Mouse (Mus musculus): Measurements from ENCODE around the gene H2-DMb1.

Gene H2-DMb1

GRCm38 (mm10) chr17:34188986-34189385 is 36.1 kb downstream of the H2-DMb1 start:
- DNase-seq (ENCODE audit: extremely low spot score, low spot score): no peak

- DNase-seq (ENCODE audit: extremely low spot score, low spot score): no peak
Observed at GRCm38 (mm10) chr17:34192852-34193251, 40.0 kb downstream of the H2-DMb1 start.

DNA sequence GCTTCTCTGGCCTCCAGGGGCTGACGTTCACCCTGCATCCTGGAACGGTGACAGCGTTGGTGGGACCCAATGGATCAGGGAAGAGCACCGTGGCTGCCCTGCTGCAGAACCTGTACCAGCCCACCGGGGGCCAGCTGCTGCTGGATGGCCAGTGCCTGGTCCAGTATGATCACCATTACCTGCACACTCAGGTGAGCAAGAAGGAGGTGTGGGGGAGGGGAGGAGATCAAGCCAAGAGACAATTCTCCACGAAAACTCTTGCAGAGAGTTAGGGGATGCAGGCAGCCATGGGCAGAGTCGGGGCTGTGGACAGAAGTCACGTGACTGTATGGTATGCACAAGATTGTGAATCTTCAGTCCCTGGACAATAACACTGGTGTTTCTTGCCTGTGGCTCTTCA is 40.6 kb downstream of the H2-DMb1 start:
- no peak for DNase-seq (ENCODE audit: extremely low spot score, low spot score)

DNA sequence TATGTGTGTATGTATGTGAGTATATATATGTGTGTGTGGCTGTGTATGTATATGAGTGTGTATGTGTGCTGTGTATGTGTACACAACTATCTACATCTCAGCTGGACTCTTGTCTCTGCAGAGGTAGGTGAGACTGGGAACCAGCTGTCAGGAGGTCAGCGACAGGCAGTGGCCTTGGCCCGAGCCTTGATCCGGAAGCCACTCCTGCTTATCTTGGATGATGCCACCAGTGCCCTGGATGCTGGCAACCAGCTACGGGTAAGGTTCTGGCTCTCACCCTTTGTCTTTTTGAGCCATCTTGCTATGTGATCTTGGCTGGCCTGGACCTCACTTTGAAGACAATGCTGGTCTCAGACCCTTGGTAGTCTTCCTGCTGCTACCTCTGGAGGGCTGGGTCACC is 41.9 kb downstream of the H2-DMb1 start:
- DNase-seq (ENCODE audit: extremely low spot score, low spot score): no peak

GRCm38 (mm10) chr17:34196491-34196890 is 43.6 kb downstream of the H2-DMb1 start:
- DNase-seq (ENCODE audit: extremely low spot score, low spot score): no peak

DNA sequence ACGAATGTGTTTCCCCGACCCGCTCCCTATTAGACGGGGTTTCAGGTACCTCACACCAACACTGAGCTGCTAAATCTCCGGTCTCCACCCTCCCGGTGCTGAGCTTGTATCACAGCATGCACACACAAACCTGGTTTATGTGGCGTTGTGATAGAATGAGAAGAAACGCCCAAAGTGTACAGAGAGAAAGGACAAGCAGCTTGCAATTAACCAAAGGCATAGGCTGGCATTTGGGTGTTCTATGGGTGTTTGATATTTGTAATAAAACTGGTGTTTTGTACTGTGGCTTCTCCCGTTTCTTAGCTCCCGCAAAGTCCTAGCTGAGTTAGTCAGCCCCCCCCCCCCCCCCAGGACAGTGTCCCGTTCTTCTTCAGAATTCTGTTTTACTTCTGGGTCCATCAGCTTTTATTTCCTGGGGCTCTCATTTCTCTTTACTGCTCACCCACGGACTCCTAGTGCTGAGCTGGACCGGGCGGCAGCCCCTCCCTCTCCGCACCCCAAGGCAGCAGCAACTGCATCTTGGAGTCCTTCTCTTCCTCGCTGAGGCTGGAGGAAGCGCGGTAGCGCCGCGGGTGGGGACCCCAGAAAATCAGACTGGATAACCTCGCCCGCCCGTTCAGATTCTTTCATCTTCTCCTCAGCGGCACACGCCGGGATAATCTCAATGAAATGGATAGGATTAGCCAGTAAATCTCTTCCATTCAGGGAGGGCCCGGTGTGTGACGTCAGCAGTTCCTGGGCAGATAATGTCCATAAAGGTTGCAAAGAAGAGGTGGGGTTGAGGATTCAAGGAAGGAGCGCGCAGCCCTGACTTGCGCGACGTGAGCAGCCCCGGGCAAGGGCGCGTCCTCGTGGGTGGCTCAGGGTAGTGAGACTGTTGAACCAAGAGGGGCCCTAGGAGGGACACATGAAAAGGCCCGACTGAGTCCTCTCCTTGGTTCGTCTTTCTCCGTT is 44.3 kb downstream of the H2-DMb1 start, which contains the start of gene Psmb8:
TSS of gene Psmb8 (plus strand) at position 781 of the 954 bp plus-strand sequence.
- peak; percentile 80 for DNase-seq (ENCODE audit: extremely low spot score, low spot score)

GRCm38 (mm10) chr17:34197904-34198520 is 45.1 kb downstream of the H2-DMb1 start:
- no peak for DNase-seq (ENCODE audit: extremely low spot score, low spot score)

DNA sequence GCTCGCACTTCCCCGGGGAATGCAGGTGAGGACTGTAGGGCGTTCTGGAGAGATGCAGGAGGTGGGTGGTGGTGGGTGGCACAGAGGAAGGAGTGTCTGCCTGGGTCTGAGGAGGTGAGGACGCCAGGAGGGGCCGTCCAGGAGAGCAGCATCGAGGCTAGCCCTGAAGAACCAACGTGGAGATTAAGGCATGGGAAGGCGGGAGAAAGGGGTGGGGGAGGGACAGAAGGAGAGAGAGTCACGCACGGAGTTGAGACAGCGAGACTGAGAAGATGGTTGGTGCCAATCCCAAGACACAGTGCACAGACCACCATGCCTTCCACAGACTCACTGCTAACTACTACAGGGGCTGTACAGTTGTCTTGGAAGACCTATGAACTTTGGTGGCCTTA is 45.6 kb downstream of the H2-DMb1 start:
- DNase-seq (ENCODE audit: extremely low spot score, low spot score): no peak

DNA sequence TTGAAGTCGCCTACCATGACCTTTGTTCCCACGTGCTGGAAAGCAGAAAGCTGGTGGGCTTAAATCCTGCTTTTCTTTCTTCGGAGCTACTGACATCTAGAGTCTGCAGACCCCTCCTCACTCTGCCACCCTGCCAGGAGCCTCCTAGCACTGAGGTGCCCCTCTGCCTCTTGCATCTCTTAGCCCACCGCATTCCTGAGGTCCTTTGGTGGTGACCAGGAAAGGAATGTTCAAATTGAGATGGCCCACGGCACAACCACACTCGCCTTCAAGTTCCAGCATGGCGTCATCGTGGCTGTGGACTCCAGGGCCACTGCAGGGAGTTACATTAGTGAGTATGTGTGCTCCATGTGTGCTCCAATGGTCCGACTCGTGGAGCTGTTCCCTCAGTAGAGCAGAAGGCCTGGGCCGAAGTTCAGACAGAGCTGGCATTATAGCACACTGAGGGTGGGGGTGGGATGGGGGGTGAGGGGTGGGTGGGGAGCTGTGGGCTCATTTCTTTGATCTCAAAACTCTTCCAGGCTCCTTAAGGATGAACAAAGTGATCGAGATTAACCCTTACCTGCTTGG is 46.3 kb downstream of the H2-DMb1 start:
- DNase-seq (ENCODE audit: extremely low spot score, low spot score): no peak

GRCm38 (mm10) chr17:34200047-34200446 is 47.2 kb downstream of the H2-DMb1 start:
- DNase-seq (ENCODE audit: extremely low spot score, low spot score): no peak

DNA sequence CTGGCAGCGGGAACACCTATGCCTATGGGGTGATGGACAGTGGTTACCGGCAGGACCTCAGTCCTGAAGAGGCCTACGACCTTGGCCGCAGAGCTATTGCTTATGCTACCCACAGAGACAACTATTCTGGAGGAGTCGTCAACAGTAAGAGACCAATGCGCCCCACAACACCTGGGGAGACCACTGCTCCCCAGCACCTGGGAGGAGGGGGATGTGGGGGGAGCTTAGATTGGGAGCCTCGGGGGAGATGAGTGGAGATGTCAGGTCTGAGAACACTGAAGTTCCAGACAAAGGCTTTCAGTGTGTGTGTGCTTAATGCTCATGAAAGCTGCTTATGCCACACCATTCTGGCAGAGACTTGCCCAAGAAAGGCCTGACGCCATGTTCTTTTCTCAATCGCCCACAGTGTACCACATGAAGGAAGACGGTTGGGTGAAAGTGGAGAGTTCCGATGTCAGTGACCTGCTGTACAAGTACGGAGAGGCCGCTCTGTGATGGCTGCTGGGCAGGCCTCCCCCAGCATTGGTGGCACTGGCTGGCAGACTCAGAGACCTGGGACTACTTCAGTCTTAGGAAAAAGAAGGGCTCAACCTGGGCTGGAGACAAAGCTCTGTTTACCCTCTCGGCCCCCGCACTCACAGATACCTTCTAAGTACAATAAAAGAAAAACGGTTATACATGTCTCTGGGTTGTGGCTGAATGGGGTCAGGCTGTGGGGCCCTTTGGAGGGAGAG is 48.1 kb downstream of the H2-DMb1 start:
- no peak for DNase-seq (ENCODE audit: extremely low spot score, low spot score)

GRCm38 (mm10) chr17:34201506-34202055 is 48.7 kb downstream of the H2-DMb1 start:
- no peak for DNase-seq (ENCODE audit: extremely low spot score, low spot score)

GRCm38 (mm10) chr17:34202760-34203442 is 50.0 kb downstream of the H2-DMb1 start:
- no peak for DNase-seq (ENCODE audit: extremely low spot score, low spot score)

DNA sequence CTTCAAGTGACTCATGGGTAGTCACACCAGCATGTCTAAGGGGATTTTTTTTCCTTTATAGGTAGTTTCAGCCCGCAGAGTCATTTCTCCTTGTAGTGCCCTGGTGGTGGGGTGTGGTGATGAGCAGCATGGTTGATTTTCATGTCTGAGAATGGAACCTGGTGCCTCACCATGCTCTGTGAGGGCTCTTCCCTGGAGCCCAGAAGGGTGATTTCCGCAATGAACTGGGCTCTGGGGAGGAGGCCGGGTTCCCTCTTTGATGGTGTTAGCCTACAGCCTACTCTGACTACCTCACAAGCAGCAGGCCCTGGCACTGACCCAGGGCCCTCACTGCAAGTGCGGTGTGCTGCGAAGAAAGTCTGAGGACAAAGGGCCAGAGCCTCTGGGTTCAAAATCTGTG is 50.6 kb downstream of the H2-DMb1 start, which contains the start of gene Tap2:
TSS of gene Tap2 (plus strand) at position 84 of the 400 bp plus-strand sequence.
- DNase-seq (ENCODE audit: extremely low spot score, low spot score): no peak

GRCm38 (mm10) chr17:34204303-34205010 is 51.6 kb downstream of the H2-DMb1 start:
- peak; percentile 89 for DNase-seq (ENCODE audit: extremely low spot score, low spot score)

GRCm38 (mm10) chr17:34205021-34205745 is 52.3 kb downstream of the H2-DMb1 start:
- no peak for DNase-seq (ENCODE audit: extremely low spot score, low spot score)

GRCm38 (mm10) chr17:34205746-34206176 is 52.9 kb downstream of the H2-DMb1 start:
- DNase-seq (ENCODE audit: extremely low spot score, low spot score): no peak

- DNase-seq (ENCODE audit: extremely low spot score, low spot score): no peak
Observed at GRCm38 (mm10) chr17:34206731-34207130, 53.9 kb downstream of the H2-DMb1 start.

DNA sequence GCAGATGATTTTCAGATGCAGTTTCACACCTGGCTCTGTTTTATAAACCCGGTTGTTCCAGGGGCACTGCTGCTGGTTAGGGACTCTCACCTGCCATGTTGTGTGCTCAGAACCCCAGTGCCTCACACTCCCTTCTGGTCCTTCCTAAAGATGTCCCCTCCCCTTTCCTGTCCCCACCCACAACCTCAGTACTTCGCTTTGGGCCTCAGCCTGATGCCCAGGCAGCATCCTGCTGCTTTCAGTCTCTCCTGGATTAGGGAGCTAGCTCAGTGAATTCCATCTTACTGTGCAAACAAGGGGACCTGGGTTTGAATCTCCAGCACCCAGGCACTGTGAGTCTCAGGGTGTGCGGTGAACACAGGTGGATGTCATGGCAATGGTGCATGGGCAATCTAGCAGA is 54.6 kb downstream of the H2-DMb1 start:
- DNase-seq (ENCODE audit: extremely low spot score, low spot score): no peak
